Mouse (Mus musculus): ENCODE measurements around the gene Rab3il1.

Gene Rab3il1

GRCm38 (mm10) chr19:9982852-9983542 is 18.5 kb upstream of the Rab3il1 start:
- peak; percentile 64 for DNase-seq (ENCODE audit: low spot score)

GRCm38 (mm10) chr19:9984111-9985055 is 17.1 kb upstream of the Rab3il1 start:
- no peak for DNase-seq (ENCODE audit: low spot score)

- DNase-seq (ENCODE audit: low spot score) = no peak
Observed at GRCm38 (mm10) chr19:9985190-9985899, 16.1 kb upstream of the Rab3il1 start.

DNA sequence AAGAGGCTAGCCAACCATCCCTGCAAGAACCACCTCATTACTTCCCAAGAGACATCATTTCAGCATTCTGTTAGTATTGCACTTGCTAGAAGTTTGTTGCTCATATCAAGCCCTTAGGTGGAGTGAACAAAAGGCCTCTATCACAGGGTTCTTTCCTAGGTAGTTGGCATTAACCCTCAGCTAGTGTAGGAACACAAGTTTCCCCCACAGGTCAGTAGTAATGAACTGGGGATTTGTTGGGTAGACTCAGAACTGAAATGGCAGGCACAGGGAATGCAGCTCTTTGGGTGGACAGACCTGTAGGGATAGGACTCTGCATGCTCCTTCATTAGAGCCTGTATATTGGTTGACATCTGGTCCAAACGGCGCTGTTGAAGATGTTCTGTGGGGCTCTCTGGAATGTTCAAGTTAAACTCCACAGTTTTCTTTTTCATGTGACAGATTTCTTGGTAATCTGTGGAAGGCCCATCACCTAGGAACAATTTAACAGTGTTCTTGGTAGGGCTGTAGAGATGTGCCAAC is 15.5 kb upstream of the Rab3il1 start:
- no peak for DNase-seq (ENCODE audit: low spot score)

DNA sequence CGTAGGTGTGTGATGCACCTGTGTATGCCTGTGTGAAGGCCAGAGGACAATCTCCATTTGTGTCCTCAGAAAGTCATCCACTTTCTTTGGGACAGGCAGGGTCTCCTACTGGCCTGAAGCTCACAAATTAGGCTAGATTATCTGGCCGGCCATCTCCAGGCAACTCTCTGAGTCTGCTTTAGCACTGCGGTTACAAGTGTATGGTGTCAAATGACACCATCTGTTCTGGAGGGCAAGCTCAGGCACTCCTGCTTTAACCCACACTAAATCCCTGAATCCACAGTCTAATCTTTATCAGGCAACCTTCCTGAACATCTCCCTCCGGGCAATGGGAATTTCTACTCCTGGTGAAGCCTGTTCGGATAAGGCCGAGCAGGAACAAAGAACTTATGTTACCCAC is 14.3 kb upstream of the Rab3il1 start:
- DNase-seq (ENCODE audit: low spot score) = no peak

DNA sequence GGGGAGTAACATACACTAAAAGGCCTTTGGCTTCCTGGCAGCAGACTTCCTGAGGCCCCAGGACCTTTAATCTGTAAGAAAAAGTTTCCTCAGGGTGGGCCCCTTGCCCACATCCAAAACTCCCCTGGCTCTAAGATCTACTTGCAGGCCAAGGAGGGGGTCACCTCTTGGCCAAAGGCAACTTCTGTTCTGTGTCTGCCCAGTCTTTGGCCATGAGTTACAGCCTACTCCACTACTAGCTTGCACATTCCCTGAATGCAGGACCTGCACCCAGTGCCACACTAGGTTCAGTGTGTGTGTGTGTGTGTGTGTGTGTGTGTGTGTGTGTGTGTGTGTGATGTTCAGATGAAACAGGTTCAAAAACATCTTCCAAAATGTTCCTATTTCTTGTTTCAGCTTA is 13.9 kb upstream of the Rab3il1 start:
- no peak for DNase-seq (ENCODE audit: low spot score)

DNA sequence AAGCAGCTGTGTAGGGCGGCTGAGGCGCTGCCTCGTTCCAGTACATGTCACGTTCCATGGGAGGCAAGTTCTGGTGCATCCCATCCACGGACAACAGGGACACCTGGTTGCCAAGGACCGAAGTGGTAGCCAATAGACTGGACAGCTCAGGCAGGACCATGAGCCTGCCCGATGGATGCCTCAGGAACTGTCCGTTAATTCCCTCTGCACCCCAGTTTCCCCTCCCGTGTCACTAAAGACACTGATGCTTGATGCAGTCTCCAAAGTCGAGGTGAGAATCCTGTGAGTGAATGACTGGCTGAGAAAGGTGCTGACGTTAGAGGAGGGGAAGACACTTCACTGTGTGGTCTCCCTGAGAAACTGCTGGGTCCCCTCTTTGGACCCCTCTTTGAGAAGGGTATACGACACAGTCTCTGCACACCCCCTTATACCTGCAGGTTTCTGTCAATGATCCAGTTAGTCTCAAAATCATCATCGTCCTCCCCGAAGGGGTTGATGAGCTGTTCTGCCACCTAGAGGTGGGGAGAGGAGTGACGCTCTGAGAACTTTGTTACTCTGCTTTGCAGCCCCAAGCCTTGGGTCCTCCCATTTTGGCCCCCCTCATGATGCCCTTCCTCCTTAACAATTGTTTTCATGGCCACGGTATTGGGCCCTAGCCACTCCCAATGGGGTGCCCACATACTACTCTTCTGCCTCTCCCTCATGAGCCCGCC is 12.1 kb upstream of the Rab3il1 start:
- no peak for DNase-seq (ENCODE audit: low spot score)

DNA sequence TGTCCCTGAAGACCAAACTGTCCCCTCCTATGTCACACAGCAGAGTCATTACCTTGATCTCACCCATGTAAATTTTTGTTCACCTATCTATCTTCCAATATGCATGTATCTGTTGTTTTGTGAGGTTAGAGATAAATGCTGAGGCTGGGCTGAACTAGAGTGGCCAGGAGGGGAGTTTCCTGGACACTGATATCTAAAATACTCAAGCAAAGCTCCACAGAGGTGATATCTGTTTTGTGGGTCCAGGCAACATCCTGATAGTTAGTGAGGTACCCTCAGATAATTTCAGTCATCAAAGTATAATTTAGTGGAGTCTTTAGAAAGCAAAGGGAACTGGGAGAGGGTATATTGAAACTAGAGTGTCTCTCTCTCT is 11.6 kb upstream of the Rab3il1 start:
- no peak for DNase-seq (ENCODE audit: low spot score)

DNA sequence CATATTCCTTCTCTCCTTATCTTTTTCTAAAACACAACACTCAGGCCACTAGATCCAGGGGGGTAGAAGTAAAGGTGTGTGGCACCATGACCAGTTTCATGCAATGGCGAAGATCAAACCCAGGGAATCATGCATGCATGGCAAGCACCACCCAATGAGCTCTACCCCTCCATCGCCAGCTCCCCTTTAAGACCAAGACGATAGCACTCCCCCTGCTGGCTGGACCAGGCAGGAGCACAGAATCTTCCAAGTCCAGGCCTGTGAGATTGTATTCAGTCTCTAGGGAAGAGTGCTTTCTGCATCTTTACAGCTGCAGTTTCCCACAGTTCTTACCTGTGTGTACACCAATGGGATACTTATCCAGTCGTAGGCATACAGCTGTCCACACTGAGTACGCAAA is 10.2 kb upstream of the Rab3il1 start:
- peak; percentile 81 for DNase-seq (ENCODE audit: low spot score)

GRCm38 (mm10) chr19:9992011-9992958 is 9.2 kb upstream of the Rab3il1 start:
- no peak for DNase-seq (ENCODE audit: low spot score)

- peak; percentile 88 for DNase-seq (ENCODE audit: low spot score)
Observed at GRCm38 (mm10) chr19:9993036-9993656, 8.3 kb upstream of the Rab3il1 start.

GRCm38 (mm10) chr19:9997204-9998062 is 4.0 kb upstream of the Rab3il1 start:
- DNase-seq (ENCODE audit: low spot score) = no peak

- no peak for DNase-seq (ENCODE audit: low spot score)
Observed at GRCm38 (mm10) chr19:9998063-9998416, 3.4 kb upstream of the Rab3il1 start.

DNA sequence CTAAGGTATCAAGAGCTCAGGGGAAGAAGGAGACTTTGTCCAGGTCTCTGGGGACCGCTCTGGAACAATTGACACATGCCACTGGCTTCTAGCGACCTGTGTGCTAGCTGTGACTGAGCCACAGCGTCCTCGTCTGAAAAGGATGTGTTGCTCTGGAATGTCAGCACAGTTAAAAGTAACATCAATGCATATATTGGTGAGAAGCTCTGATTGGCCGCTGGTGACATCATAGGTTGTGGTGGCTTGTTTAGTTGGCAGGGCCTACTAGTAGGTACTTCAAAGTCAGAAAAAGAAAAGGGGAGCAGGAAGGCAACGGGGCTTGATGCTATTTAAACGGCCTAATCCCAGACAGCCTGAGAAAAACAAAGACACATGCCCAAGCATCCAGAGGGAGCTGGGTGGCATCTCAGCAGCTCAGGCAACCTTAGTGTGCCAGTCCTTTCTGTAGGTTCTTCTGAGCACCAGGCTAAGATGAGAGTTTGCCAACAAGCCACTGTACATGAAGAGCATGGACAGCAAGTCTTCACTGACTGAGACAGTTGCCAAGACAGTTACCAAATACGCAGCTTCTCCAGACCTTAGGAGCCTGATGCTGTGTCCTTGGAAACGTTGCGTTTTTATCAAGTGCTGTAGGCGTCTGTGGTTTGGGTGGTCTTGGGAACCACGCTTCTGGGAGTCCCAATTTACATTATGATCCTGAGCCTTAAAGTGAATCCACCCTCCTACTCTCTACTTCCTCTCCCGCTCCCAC is 2.6 kb upstream of the Rab3il1 start:
- no peak for DNase-seq (ENCODE audit: low spot score)

- DNase-seq (ENCODE audit: low spot score) = no peak
Observed at GRCm38 (mm10) chr19:10000330-10000729, 1.1 kb upstream of the Rab3il1 start.

- DNase-seq (ENCODE audit: low spot score) = no peak
Observed at GRCm38 (mm10) chr19:10003696-10004095, 2.2 kb downstream of the Rab3il1 start.

GRCm38 (mm10) chr19:10011408-10011807 is 9.9 kb downstream of the Rab3il1 start:
- no peak for DNase-seq (ENCODE audit: low spot score)

GRCm38 (mm10) chr19:10012827-10013278 is 11.4 kb downstream of the Rab3il1 start:
- DNase-seq (ENCODE audit: low spot score) = peak; percentile 39

All from urinary bladder, postnatal 25 days (tissue).